Mouse (Mus musculus): ENCODE measurements at regions not wholly inside any gene's neighbourhood (a gene's known extent, or its start where the extent isn't known, plus 50 kb on each side); places are given as distances from the start of the nearest gene placed in this dataset.

- DNase-seq (ENCODE audit: extremely low spot score in 1 of 2, low spot score in 2 of 2) = no peak
- intact Hi-C loops (cut with DNase I) = no loop called here
Observed at GRCm38 (mm10) chr3:144378524-144379225, 173.7 kb upstream of the Lmo4 start.

DNA sequence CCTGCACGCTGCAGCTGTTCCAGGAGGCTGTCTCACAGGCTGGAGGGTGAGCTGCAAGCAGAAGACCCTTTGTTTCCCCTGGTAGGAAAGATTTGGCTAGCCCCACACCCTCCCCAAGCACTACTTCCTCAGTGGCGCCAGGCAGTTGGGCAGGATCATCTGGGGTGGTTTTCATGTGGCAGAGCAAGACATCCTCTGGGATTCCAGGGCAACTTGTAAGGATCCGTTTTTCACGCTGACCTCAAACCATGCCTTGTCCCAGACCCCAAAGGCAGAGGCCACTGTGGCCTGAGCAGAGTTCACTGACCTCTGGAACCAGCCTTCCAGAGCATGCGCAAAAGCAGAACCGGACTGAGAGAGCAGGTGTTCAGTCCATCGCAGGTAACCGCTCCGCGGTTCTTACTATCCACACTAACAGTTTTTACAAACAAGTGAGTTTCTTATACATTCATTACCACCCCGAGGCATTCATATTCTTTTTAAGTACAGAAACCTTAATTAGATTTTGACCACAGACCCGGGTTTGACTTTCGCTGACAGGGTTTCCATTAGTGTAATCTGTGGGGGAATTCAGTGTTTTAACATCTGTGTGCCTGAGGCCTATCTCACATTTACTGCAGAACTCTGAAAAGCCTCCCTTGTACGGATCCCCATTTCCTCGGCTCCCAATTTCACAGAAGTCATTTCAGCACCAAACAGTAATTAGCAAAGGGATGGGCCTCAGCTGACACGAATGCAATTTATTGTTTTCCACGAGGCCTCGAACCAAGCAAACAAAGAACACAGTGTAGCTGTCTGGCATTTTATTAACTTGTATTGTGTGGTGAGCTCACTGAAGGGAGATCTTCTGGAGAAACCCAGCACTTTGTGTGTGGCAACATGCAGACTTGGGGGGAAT, 172.9 kb upstream of the Lmo4 start:
- intact Hi-C loops (cut with DNase I) = no loop called here
- DNase-seq (ENCODE audit: extremely low spot score in 1 of 2, low spot score in 2 of 2) = peak in 1 of 2 experiments; percentile 26

GRCm38 (mm10) chr3:144376463-144377402, 171.7 kb upstream of the Lmo4 start:
- intact Hi-C loops (cut with DNase I) = no loop called here

GRCm38 (mm10) chr3:144375725-144376412, 170.8 kb upstream of the Lmo4 start:
- intact Hi-C loops (cut with DNase I) = no loop called here

More at GRCm38 (mm10) chr3:144376463-144377402, 171.7 kb upstream of the Lmo4 start:
- no peak for DNase-seq (ENCODE audit: extremely low spot score in 1 of 2, low spot score in 2 of 2)

GRCm38 (mm10) chr3:144368300-144368699, 163.3 kb upstream of the Lmo4 start:
- no peak for DNase-seq (ENCODE audit: extremely low spot score in 1 of 2, low spot score in 2 of 2)
- intact Hi-C loops (cut with DNase I) = loop anchor here (10.0 kb wide), 1 partner anchor 113 kb away; no protein-coding TSS in a partner anchor

More at GRCm38 (mm10) chr3:144375725-144376412, 170.8 kb upstream of the Lmo4 start:
- no peak for DNase-seq (ENCODE audit: extremely low spot score in 1 of 2, low spot score in 2 of 2)

- intact Hi-C loops (cut with DNase I) = loop anchor here (10.0 kb wide), 1 partner anchor 113 kb away; no protein-coding TSS in a partner anchor
- no peak for DNase-seq (ENCODE audit: extremely low spot score in 1 of 2, low spot score in 2 of 2)
Observed at GRCm38 (mm10) chr3:144367766-144368116, 162.7 kb upstream of the Lmo4 start.

- intact Hi-C loops (cut with DNase I) = loop anchor here (10.0 kb wide), 1 partner anchor 112 kb away; no protein-coding TSS in a partner anchor
- peak in 1 of 2 experiments; percentile 31 for DNase-seq (ENCODE audit: extremely low spot score in 1 of 2, low spot score in 2 of 2)
Observed at GRCm38 (mm10) chr3:144366976-144367765, 162.2 kb upstream of the Lmo4 start.

DNA sequence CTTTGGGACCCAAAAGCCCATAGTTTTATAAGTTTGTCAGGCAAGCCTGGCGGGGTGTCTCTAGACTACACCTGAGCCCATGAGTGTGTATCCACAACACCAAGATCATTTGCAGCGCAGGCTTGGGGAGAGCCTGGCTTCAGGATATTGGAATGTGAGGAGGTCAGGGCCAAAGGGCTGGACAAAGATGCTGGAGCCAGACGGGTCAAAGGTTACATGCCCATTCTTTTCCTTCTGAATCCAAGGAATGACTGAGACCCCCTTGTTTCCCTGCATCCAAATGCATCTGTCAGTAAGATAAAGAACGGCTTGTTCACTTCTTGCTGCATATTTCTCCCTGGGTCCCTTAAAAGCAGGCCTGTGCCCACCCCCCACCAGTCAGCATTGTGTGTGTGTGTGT, 160.9 kb upstream of the Lmo4 start:
- DNase-seq (ENCODE audit: extremely low spot score in 1 of 2, low spot score in 2 of 2) = no peak
- intact Hi-C loops (cut with DNase I) = loop anchor here (10.0 kb wide), 1 partner anchor 111 kb away; no protein-coding TSS in a partner anchor

- intact Hi-C loops (cut with DNase I) = loop anchor here (10.0 kb wide), 1 partner anchor 108 kb away; no protein-coding TSS in a partner anchor
- peak in 1 of 2 experiments; percentile 60 for DNase-seq (ENCODE audit: extremely low spot score in 1 of 2, low spot score in 2 of 2)
Observed at GRCm38 (mm10) chr3:144362472-144362871, 157.5 kb upstream of the Lmo4 start.

DNA sequence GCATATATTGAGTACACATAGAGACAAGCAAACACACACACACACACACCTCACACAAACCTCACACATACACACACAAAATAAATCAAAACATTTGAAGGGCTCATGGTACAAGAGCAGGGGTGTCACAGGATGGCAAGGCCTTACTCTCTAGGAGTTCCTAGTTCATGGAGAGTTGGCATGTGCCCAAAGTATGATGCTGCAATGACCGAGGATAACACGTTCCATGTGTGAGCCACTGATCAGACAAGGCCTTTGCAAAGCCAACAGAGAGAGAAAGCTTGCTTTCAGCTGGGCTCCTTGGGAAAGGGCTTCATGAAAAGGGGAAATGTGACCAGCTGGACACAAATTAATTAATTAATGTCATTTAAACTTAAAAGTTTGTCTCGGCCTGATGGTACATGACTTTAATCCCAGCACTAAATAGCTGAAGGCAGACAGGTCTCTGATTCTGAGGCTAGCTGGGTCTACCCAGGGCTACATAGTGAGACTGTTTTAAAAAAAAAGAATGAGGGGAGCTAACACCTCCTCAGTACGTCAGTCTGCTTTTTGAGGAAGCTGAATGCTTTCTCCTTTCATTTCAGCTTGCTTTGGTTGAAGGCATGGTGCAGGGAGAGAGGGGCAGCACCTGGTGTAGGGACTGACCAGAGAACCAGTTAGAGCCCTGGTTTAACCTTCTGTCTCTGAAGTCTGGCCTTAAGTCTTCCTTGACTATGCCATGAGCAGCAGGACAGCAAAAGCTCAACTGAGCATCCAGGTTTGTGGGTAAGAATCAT, 156.4 kb upstream of the Lmo4 start:
- intact Hi-C loops (cut with DNase I) = loop anchor here (10.0 kb wide), 1 partner anchor 107 kb away; no protein-coding TSS in a partner anchor
- no peak for DNase-seq (ENCODE audit: extremely low spot score in 1 of 2, low spot score in 2 of 2)

GRCm38 (mm10) chr3:144356948-144357295, 151.9 kb upstream of the Lmo4 start:
- DNase-seq (ENCODE audit: extremely low spot score in 1 of 2, low spot score in 2 of 2) = no peak
- intact Hi-C loops (cut with DNase I) = no loop called here

DNA sequence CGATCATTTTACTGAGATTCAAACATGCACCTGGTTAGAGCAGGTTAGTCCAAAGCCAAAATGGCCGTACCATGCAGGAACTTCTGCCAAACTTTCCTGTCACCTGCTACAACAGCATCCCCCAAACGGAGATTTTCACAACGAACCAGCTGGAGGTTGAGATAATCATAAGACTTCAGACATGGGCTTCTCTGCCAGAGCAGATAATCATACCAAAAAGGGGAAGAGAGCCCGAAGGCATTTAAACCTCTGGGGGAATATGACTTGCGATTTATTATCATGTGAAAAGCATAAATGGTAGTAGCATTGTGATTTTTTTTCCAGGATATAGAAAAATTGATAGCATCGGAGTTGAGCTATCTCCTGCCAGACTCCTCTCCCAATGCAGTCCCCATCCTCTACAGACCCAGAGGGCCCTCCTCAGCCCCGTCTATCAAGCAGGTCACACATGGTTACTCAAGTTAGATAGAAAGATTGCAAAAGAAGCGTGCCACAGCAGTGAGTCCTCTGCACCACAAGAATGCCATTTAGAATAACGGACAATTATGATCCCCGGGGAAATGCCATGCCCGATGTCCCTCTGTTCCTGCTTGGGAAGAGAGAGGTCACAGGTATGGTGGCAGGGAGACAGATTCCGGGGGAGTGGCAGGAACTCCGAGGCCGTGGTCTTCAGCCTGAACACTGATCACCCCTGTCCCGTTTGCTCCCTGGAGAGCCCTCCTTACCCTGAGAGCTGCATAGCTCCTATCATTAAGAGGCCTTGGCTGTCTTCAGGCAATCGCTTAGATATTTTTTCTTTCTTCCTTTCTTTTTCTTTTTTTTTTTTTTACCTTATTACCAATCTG, 151.3 kb upstream of the Lmo4 start:
- intact Hi-C loops (cut with DNase I) = no loop called here
- DNase-seq (ENCODE audit: extremely low spot score in 1 of 2, low spot score in 2 of 2) = no peak

DNA sequence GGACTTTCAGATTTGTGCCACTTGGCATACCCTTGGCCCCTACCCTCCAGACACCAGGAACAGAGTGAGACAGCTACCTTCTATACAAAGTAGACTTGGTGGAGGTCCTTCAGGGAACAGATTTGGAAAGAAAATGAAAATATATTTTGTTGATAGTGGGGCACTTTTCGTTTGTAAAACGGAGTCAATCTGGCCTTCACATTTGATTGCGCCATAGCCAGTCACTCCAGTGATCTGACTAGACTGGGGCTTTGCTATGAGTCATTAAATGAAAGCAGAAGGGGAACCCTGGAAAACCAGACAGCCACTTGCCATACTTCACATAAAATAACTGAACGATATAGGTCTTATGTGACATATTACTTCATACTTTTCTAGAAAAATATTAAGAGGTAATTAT, 147.5 kb upstream of the Lmo4 start:
- intact Hi-C loops (cut with DNase I) = no loop called here
- DNase-seq (ENCODE audit: extremely low spot score in 1 of 2, low spot score in 2 of 2) = no peak

DNA sequence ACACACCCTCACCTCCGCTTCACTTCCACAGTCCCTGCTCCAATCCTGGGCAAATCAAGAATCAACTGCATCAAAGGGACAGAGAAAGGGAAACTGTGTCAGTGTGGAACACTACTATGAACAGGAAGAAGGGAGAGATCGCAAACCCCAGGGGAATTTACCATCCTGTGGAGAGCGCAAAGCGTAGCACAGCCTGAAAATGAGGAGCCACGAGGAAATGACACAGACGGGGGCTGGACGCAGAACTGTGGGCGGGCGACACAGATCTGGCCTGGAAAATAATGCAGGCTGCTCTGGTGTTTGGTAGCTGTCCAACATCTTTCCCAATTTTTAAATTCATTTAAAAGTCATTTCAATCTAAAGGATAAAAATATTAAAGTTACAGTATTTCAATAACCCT, 143.4 kb upstream of the Lmo4 start:
- peak in 1 of 2 experiments; percentile 33 for DNase-seq (ENCODE audit: extremely low spot score in 1 of 2, low spot score in 2 of 2)
- intact Hi-C loops (cut with DNase I) = no loop called here

- DNase-seq (ENCODE audit: extremely low spot score in 1 of 2, low spot score in 2 of 2) = no peak
- intact Hi-C loops (cut with DNase I) = no loop called here
Observed at GRCm38 (mm10) chr3:144335237-144335636, 130.2 kb upstream of the Lmo4 start.

DNA sequence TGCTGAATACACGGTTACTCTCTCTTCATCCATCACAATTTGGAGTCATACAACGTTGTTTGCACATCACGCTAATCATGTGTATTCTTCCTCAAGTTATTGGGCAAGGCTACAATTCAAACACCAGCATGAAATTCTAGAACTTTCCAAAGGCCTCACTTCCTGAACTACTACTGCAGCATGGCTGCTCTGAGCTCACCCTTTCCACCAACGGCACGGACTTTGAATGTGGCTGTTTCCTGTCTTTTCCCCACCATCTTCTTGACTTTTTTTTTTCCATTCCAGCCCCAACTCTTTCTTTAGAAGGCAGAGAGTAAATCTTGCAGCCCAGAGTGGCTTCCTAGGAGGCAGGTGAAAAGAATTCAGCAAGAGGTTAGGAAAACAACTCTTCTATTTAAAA, 129.2 kb upstream of the Lmo4 start:
- DNase-seq (ENCODE audit: extremely low spot score in 1 of 2, low spot score in 2 of 2) = no peak
- intact Hi-C loops (cut with DNase I) = no loop called here
